Mouse (Mus musculus) cerebellum, adult 18-20 months (tissue): ENCODE results near the gene Rab11fip3.

Experiments
- DNase-seq, 2 experiments: peaks; one replicate each; pipeline ENCODE4 v3.0.0; 2021

Gene Rab11fip3

DNA sequence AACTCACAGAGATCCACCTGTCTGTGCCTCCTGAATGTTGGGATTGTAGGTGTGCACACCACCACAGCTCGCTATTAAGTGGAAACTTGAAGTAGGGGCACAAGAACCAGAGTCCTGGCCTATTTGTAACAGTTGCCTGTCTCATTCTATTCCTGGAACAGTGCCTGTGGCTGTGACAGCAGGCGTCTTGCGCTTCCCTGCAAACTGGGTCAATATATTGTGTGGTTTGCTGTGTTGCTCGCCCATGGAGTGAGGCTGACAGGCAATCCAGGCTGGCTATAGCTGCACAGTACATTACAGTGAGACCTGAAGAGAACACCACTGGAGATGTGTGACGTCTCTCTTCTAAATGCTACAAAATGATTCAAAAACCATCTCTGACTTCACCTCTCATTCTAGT lies 37.8 kb downstream of the Rab11fip3 start:
- DNase-seq = peak; percentile 78 to 86

DNA sequence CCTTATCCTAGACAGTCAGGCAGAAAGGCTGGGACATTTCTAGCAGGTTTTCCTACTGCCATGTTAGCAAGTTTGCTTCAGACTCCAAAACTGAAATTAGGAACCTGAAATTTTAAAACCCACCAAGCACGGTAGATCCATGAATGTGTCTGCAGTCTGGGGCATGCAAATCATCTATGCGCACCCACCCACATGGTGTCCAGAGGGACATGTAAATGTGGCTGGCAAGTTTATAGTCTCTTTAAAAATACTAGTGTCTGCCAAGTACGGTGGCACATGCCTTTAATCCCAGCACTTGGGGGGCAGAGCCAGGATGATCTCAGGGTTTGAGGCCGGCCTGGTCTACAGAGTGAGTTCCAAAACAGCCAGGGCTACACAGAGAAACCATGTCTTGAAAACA lies 41.1 kb downstream of the Rab11fip3 start:
- DNase-seq = no peak

DNA sequence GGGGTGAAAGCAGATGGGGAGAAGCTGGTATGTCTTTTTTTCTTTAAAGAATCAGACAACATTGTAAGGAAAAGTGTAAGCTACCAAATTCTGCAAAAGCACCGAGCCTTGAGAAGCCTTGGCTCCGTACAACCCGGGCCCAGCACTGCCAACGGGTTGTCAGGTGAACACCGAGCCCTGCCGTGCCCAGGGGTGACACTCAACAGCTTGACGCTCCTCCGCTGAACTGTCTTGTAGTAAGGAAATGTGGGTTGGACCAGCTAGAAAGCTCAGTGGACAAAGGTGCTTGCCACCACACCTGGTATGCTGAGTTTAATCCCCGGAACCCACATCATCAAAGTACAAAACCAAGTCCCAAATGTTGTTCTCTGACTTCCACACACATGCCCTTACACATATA lies 44.7 kb downstream of the Rab11fip3 start:
- DNase-seq = no peak

DNA sequence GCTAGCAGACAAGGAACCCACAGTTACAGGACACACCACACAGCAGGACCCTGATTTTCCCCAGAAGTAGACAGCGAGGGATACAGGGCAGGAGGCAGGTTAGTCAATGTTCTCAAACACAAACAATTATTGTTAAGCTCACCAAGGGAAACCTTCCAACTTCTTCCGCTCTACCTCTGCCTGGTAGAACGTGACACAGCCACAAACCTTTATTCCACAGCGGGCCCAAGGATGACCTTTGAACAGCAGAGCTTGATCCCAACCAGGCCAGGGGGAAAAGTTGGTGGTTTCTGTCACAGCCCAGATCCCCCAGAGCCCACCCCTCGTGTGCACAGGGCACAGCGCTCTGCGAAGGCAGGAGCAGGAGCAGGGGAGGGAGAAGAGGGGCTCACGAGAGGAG lies 45.4 kb downstream of the Rab11fip3 start:
- DNase-seq = no peak

DNA sequence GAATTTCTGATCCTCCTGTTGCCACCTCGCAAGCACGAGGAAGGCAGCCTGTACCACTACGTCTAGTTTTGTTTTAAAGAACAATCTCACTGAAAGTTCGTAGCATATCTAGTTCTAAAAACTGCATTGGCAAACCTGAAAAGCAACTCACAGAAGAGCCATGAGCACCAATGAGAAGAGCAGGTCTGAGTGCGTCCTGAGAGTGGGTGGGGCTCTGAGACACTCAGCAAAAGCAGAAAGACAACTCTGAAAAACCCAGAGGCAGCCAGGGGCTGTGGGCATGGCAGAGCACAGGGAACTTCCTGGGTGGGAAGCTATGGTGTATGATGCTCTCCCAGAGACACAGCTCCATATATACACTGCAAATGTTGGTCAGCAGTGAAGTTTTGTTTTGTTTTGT lies 46.2 kb downstream of the Rab11fip3 start:
- DNase-seq = no peak

DNA sequence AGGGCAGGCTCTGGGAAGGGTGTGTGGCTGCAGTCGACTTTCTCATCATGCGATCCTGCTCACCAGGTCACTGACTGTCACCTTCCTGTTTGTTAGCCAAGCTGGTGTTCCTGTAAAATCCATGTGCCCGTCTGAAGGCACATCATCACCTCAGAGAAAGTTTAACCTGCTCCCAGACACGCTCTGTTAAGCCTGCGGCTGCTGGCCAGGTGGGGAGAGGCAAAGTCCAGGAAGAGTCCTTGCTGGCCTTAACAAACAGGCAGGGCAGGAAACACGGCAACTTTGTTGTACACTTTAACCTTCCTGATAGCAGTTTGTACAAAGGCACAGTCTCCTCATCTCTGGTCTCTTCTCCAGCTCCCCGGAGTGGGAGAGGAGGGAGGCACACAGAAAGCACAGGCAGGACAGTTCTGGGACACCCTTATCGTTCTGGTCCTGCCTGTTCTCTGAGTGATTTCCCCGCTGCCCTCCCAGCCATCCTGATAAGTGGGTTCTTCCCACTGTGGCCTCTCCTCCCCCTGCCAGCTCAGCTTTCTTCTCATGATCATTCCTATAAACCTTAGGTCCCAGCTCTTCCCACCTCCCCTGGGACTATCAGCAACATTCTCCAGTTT lies 47.5 kb downstream of the Rab11fip3 start:
- DNase-seq = no peak

DNA sequence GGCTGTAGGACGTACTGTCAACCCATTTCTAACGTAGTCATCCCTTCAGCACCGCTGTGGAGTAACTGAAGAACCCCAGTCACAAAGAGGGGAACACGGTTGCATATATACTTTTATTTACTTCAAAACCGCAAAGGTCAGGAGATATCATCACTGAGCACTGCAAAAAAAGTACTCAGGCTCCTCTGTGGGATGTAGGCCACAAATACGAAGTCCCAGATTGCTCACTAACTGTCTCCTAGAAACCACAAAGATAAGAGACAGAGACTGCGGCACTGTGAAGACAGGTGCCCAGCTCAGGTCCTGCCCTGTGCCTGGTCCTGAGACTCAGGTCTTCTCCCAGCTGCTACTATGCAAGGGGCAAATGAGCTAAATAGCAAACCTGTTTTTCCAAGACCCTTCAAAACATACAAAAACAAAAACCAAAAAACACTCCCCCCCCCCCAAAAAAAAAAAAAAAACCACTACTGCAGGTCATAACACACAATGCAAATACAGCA lies 48.5 kb downstream of the Rab11fip3 start:
- DNase-seq = no peak

DNA sequence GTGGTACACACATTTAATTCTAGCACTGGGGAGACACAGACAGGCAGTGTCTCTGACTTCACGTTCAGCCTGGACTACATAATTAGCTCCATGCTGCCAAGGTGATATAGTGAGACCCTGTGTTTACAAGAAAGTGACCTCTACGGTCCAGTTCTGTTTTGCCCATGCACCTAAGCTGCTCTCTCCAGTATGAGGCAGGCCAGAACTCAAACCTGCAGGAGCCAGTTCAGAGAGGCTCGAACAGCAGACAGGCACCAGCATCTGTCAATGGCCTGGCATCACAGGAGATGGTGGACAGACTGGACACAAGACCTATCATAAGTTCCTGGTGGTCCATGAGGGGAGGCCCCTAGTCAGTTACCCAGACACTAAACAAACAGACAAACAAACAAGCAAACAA lies 51.0 kb downstream of the Rab11fip3 start:
- DNase-seq = no peak

DNA sequence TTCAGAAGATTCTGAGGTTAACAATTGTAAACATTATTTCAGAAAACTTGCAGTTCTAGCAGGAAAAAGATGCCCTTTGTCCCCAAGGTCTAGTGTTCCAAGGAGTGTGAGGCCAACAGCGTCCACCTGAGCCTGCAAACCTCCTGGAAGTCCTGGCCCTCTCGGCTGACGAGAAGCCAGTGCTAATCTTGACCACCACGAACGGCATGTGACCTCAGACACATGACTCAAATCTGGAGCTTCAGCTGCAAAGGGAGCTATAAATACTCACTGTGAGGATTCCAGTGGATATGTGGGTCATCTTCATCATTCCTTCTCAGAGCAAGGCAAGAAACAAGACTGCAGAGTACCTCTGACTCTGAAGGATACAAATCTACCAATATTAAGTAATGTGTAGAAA lies 51.4 kb downstream of the Rab11fip3 start:
- DNase-seq = peak in 1 of 2 experiments; percentile 49

DNA sequence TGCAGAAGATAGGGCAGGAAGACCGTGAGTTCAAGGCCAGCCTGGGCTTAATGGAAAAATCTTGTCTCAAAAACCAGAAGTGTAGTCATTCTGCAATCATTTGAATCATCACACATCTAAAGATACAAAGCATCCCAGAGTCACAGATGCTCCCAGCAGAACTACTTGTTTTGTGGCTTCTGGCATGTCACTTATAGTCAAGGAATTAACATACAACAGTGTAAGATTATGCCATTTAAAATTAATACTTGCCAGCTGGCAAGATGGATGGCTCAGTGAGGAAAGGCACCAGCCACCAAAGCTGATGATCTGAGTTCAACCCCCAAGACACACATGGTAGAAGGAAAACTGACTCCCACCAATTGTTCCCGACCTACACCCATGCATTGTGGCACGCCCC lies 52.3 kb downstream of the Rab11fip3 start:
- DNase-seq = no peak

DNA sequence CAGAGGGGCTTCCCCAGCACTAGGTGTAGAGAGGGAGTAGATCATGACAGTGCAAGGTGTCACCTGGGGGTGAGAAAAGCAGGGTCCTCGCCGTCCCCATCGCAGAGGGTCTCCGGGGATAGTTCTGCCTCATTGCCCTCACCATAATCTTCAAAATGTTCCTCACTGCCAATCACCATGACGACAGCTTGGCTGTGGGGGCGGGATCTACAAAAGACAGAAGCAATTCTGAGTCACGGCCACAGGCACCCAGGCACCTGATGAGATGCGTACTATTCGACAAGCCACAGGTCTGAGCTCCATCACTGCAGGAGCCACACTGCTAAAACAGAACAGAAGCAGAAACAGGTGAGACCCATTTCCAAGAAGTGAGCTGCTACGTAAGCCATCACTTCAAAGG lies 55.6 kb downstream of the Rab11fip3 start:
- DNase-seq = no peak

DNA sequence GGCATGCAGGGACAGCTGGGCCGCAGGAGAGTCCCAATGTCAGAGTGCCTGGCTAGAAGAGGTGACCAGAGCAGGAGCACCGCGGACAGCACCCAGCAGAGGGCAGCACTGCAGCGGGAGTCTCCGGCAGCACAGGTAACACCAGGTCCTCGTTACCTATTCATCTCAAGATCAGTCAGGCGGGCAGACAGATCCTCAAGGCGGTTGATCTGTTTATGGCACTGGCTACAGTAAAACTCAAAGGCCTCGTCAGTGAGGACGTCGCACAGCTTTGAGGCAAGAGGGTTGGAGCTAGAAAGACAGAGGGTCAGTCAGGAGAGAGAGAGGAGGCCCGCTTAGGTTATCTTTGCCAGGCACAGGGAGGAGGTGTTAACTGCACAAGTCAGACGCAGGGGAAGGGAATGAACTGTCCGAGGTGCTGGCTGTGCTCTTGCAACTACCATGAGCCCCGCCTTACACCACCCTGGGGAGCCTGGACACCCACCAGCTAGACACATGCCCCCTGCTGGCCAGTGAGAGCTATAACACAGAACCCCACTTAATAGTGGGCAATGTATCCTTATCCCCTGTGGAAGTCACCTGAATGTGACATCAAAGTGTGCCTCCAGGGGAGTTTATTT lies 57.4 kb downstream of the Rab11fip3 start:
- DNase-seq = peak; percentile 93 to 96

DNA sequence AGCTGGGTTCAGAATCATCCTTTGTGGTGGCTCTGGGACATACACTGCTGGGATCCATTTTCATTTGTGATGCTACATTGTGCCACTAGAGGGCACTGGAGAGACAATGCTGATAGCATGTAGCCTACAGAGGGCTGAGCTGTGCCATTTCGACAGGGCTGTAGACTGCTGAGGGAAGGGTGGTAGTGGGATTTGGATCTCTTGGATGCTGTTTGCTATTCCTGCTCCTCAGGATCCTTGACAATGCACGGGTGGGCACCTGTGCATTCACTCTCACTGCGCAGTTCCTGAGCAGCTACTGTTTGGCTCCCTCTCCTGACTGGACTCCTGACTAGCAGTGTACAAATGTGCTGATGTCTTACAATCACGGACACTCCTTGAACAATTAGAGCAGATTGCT lies 59.8 kb downstream of the Rab11fip3 start:
- DNase-seq = peak; percentile 87 to 90

DNA sequence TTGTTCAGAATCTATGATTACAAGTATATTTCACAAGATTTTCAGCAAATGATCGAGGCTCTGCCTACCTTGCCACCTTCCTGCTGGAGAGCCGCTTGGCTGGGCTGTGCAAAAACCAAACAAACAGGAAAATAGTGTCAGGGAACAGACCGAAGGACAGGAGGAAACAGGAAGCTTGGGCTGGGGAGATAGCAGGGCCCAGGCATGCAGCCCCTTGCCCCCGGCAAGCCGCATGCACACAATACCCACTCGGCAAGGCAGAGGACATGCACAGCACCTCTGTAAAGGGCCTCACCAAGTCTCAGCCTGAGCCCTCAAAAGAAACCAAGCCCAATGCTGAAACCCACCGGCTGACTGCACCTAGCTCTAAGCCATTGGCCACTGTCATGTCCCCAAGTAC lies 60.6 kb downstream of the Rab11fip3 start:
- no peak for DNase-seq

DNA sequence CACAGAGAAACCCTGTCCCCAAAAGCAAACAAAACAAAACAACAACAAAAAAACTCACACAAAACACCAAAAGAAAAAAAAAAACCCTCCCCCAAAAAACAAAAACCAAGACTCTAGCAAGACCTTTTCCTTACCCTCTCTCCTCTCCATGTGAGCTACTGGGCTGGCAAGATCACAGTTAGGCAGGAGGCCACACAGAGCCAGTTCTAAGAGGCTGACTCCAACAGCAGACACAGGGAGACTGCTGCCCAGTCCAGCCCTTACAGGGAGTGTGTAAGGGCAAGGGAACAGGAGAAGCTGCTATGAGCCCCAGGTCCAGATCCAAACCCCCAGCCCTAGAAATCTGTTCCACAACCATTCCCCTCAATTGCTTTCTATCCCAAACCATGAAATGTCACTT lies 61.0 kb downstream of the Rab11fip3 start:
- no peak for DNase-seq

DNA sequence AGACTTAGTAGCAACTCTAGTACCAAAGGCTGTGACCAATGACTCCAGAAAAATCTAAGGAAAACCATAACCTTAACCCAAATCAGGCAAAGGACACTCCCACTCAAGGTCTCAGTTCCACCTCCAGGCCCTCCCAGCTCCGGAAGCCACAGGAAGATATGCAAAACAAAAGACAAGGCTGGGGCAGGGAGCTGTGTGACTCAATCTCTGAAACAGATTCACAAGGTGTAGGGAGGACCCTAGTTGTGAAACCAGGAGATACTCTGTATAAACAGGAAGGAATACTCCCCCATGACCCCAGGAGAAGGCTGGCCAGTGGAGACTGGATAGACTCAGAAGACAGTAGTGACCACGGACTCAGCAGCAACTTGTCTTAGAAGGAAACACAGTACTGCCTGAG lies 61.7 kb downstream of the Rab11fip3 start:
- DNase-seq = no peak

DNA sequence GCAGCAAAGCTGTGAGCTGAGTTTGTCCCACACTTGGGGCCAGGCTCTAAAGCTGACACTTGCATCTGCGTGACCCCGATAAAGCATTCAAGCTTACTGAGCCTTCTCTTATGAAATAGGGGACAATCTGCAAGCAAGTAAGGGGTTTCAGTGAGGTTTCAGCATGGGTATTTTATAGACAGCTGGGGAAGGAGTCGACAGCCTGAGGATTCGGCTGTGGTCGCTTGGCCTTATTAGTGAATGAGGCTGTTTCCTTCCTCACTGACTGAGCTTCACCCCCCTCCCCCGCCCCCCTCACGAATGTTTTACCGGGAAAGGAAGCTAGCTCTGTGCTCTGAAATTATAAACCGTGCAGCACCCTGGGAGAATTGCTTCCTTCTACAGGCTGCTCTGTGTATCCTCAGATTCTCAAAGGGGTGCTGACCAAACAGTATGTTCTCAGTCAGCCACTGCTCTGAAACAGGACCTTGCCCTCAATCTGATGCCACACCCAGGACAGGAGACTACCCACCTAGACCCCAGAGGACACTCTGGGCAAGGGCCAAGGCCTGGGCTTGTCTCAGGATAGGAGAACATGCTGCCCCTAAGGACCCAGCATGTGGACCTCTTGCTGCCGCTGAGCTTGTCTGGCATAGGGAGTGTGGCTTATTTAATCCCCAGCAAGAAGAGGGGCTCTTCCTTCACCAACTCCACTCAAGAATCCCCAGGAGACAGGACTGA lies 63.5 kb downstream of the Rab11fip3 start:
- DNase-seq = no peak

DNA sequence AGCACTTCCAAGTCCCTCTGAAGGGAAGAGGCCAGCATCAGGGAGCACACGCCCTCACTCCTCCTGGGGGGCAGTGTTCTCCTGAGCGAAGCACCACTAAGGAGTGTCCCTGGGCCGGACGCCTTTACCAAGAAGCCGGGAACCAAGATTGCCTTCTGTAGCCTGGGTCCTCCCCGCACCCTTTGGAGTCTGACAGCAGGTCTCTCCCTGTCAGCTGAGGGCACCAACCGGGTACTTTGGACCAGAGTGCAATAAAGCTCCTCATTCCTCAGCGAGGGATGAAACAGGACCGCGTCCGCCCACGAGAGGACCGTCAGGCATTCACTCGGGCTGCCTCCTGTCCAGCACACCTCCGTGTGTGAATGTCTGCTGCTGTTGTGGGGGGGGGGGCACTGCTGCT lies 64.6 kb downstream of the Rab11fip3 start:
- no peak for DNase-seq

DNA sequence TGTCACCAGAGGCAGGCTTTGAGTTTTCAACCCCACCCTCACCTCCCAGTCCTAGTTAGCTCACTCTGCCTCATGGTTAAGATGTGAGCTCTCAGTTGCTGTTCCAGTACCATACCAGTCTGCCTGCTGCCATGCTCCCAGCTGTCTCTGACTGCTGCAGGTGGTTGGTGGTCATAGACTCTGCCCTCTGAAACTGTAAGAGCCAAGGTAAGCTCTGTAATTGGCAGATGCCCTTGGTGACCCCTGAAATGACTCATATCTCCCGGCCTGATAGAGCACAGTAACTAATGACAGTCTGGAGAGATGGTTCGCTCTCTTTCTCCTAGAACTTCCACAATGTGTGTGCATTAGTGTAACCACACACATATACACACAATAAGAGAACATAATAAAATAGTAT lies 65.5 kb downstream of the Rab11fip3 start:
- no peak for DNase-seq

DNA sequence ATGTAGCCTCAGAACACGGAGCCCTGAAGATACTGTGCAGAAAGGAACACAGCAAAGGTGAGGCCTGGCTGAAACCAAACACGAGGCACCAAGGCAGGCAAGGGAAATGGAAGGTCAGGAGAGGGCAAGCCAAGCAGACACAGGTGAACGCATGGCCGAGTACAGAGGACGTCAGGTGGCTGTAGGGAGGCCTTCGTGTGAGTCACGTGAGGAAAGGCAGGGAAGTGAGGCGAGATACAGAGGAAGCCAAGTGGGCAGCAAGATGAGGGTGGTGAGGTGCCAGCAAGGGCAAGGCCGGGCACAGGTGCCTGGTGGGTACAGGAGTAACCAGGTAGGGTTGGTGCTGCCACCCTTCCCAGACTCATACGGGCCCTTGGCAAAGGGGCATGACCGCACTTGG lies 70.9 kb downstream of the Rab11fip3 start:
- DNase-seq = no peak

DNA sequence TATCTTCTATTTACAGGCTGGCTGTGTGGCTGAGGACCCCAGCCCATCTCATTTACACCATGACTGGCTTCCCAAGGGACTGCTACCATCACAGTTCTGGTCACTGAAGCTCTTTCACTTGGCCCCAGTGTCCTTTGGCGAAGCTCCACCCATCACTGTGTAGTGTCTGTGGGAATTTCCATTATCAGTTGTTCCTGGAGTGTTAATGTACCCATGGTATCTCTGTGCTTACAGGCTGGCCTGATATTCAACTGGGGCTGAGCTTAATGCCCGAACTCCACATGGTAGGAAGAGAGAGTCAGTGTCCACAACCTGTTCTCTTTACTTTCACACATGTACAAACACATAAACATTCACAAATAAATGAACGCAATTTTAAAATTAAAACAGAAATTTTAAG lies 75.9 kb downstream of the Rab11fip3 start:
- DNase-seq = no peak

DNA sequence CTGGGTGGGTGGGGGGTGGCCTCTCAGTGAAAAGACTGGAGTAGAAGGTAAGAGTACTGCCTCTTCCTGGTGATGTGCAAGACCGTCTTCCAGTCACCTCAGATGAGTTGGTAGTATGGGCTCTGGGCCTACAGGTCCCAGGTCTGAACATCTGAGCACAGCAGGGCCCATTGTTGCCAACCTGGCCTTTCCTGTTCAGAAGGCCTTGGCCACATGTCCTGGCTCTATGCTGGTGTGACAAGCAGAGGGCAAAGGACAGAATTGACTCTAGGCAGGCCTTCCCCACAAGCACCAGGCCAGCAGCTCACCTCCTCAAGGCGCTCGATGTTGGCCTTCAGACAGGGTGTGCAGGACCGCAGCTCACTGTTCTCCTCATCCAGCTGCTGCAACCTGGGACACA lies 77.1 kb downstream of the Rab11fip3 start:
- no peak for DNase-seq

DNA sequence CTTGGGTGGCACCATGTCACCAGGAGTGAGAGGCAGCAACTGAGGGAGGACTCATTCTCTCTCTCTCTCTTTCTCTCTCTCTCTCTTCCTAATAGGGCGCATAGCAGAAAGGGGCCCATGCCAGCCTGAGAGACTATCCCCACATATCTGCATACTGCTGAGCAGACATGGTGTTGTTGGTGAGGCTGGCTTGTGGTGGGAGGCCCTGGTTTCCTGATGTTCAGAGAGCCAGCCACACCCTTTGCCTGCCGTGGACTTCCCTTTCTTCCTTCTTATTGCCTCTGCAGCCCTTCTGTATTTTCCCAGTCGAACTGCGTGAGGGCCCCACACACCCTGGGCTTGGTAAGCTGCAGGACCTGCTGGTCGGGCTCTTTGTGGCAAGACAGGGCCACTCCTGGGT lies 79.0 kb downstream of the Rab11fip3 start:
- DNase-seq = no peak
